Comparison of ENCODE assay signal across 9 mouse cellular contexts in the genomic region with DNA sequence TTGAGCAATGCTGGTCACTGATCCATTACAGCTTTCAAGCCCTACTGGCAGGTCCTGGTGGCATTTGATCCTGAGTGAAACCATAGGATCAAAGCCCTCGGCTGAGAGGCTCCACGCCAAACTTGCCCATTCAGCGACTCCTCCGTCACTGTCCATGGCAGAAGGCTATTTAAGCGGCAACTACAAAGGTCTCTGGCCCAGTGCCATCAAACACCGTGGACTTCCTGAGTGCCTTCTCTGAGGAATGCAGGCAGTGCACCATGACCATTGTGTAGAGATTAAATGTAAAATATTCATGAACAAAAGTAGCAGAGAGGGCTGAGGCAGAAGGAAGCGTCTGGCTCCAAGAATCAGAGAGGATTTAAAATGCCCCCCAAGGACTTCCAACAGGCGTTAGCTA. TPM values are rescaled to one million over a fixed set of nuclear protein-coding genes. Genes with fewer than 3 reads are reported as not detected.
DNase-seq lines count a peak whose midpoint lies in the region; ATAC-seq and TF ChIP-seq lines count a peak whose summit lies in the region.
"Had no signal": no experiment of that assay in that cellular context is flagged by ENCODE, and none has a peak within 500 bp of the region (broad histone marks: within the 10 kb centered on the region; RNA-seq: fewer than 3 reads in every experiment).

No protein-coding gene starts in this region.

- no peaks in the 10 kb centered on the region for H3K27me3 ChIP-seq in Patski
- H3K27me3 ChIP-seq in intestine, postnatal 0 days (replicated peaks; ENCODE audit: control insufficient read depth, insufficient read depth, low read length) = no peaks in the 10 kb centered on the region

- 44% methylated on average over 8 of the region's 8 CpGs for WGBS in intestine, postnatal 0 days

- H3K4me1 ChIP-seq in intestine, postnatal 0 days (replicated peaks; ENCODE audit: control insufficient read depth, insufficient read depth, low read length) = no peaks in the 10 kb centered on the region

- no peak for TF ChIP-seq CTCF in Patski (IDR thresholded peaks at IDR 0.05)
- no peak for TF ChIP-seq CTCF in gastrocnemius, adult 2 months (IDR thresholded peaks at IDR 0.05)
- no peak for TF ChIP-seq CTCF in intestine, postnatal 0 days (IDR thresholded peaks at IDR 0.05; ENCODE audit: low read depth)

- intact Hi-C loops in gastrocnemius, adult 2 months (cut with DNase I) = loop anchor here (10.0 kb wide), 1 partner anchor 87 kb away; no protein-coding TSS in a partner anchor

- H3K9me3 ChIP-seq in intestine, postnatal 0 days (ENCODE audit: control insufficient read depth) = no peaks in the 10 kb centered on the region

- H3K36me3 ChIP-seq in intestine, postnatal 0 days (ENCODE audit: control insufficient read depth, insufficient read depth) = no peaks in the 10 kb centered on the region

- POLR2A ChIA-PET in Patski (lab: Charles Lee) = no interaction called here

- in situ Hi-C loops in Patski (cut with MboI; ENCODE audit: low pct_unique_long_range_greater_than_20kb) = loop anchor here (5.0 kb wide), 1 partner anchor 84 kb away; no protein-coding TSS in a partner anchor

- CTCF ChIA-PET in Patski (lab: Charles Lee) = interaction anchor here (1.1 to 2.7 kb wide), 2 partner anchors 59 to 180 kb away, joined by 3 to 10 read pairs; no protein-coding TSS in a partner anchor

- peak; percentile 81 for ATAC-seq in Patski
- no peak for ATAC-seq in inflammation-experienced regulatory T-cells, adult 6 months
- no peak for ATAC-seq in intestine, postnatal 0 days

- H3K27ac ChIP-seq in gastrocnemius, adult 2 months = peak overlapping the region; percentile 82
- H3K27ac ChIP-seq in intestine, postnatal 0 days (ENCODE audit: low read depth, low read length) = no peak overlapping the region

- no peak overlapping the region for H3K4me2 ChIP-seq in intestine, postnatal 0 days (replicated peaks; ENCODE audit: low read depth)

- peak; percentile 48 to 77 for DNase-seq in adrenal gland, adult (ENCODE audit: inconsistent age in 2 of 2, low spot score in 1 of 2)
- no peak for DNase-seq in adrenal gland, adult 8-10 months
- peak; percentile 84 for DNase-seq in Patski (ENCODE audit: low read depth, low spot score)
- DNase-seq in gastrocnemius, adult 2 months = peak; percentile 91
- DNase-seq in kidney, postnatal 14 days = peak; percentile 88
- no peak for DNase-seq in left cerebral cortex, adult 9 months (ENCODE audit: low spot score in 2 of 2)
- DNase-seq: thymus, adult 18-20 months had no signal

- H3K4me3 ChIP-seq in gastrocnemius, adult 2 months = peak overlapping the region; percentile 15; the same call in 1 of the 2 replicates
- H3K4me3 ChIP-seq in intestine, postnatal 0 days (ENCODE audit: low read depth, low read length) = no peak overlapping the region

- H3K9ac ChIP-seq in intestine, postnatal 0 days (ENCODE audit: low read depth, low read length) = no peak overlapping the region

RNA-seq across cellular contexts. Expression of a gene that starts 10.9 kb away (rescaled TPM):
- under 1 TPM in 2 of 4 experiments, not detected in 2; 0.38 to 0.68 TPM for total RNA-seq in adrenal gland, adult 8-10 months (2022)
- polyA plus RNA-seq in Patski (2021) = 0.21 TPM
- under 1 TPM in 1 of 2 experiments, not detected in 1; 0.67 TPM for total RNA-seq in gastrocnemius, adult 2 months (2021)
- not detected for polyA plus RNA-seq in inflammation-experienced regulatory T-cells, adult 6 months (2017; shearing (Covaris generic))
- polyA plus RNA-seq in intestine, postnatal 0 days (2015; fragmentation: Nextera tagmentation; extraction: Ambion mirVana) = 0.52 and 2.0 TPM in 2 replicates

RNA-seq across cellular contexts. Expression of a gene that starts 25.1 kb away (rescaled TPM):
- 10 to 100 TPM in 3 of 4 experiments, 1 to 10 TPM in 1; 9.1 to 13.8 (median 10.6) TPM for total RNA-seq in adrenal gland, adult 8-10 months (2022)
- 6.2 TPM for polyA plus RNA-seq in Patski (2021)
- total RNA-seq in gastrocnemius, adult 2 months (2021) = 10 to 100 TPM; 75.0 to 87.5 TPM
- not detected for polyA plus RNA-seq in inflammation-experienced regulatory T-cells, adult 6 months (2017; shearing (Covaris generic))
- polyA plus RNA-seq in intestine, postnatal 0 days (2015; fragmentation: Nextera tagmentation; extraction: Ambion mirVana) = 11.6 and 13.7 TPM in 2 replicates

RNA-seq across cellular contexts. Expression of a gene that starts 41.3 kb away (rescaled TPM):
- 10 to 100 TPM; 21.1 to 33.4 (median 27.0) TPM for total RNA-seq in adrenal gland, adult 8-10 months (2022)
- polyA plus RNA-seq in Patski (2021) = 19.3 TPM
- total RNA-seq in gastrocnemius, adult 2 months (2021) = 10 to 100 TPM; 18.0 to 24.3 TPM
- under 1 TPM; 0.17 to 0.47 (median 0.28) TPM for polyA plus RNA-seq in inflammation-experienced regulatory T-cells, adult 6 months (2017; shearing (Covaris generic))
- 3.2 and 4.9 TPM in 2 replicates for polyA plus RNA-seq in intestine, postnatal 0 days (2015; fragmentation: Nextera tagmentation; extraction: Ambion mirVana)

RNA-seq across cellular contexts. Expression of a gene that starts 41.6 kb away (rescaled TPM):
- total RNA-seq in adrenal gland, adult 8-10 months (2022) = under 1 TPM in 3 of 4 experiments, not detected in 1; 0.49 to 0.94 (median 0.86) TPM
- polyA plus RNA-seq in Patski (2021) = 0.40 TPM
- under 1 TPM; 0.56 to 0.59 TPM for total RNA-seq in gastrocnemius, adult 2 months (2021)
- not detected for polyA plus RNA-seq in inflammation-experienced regulatory T-cells, adult 6 months (2017; shearing (Covaris generic))
- 2.3 and 3.4 TPM in 2 replicates for polyA plus RNA-seq in intestine, postnatal 0 days (2015; fragmentation: Nextera tagmentation; extraction: Ambion mirVana)

Comparison
In these comparisons a context has a peak if more than half of its experiments do, and no peak if none do; other contexts are left out.
1. DNase-seq: peak in adrenal gland, adult (2 of 2), Patski (single experiment), gastrocnemius, adult 2 months (single experiment) and kidney, postnatal 14 days (single experiment); none in adrenal gland, adult 8-10 months (single experiment) and left cerebral cortex, adult 9 months (0 of 2).